Mouse (Mus musculus): ENCODE data around the gene Rock2.
"Not testable (repeated sequence)": the region's sequence is repeated elsewhere in the genome, so short reads cannot be mapped to it uniquely, and the experiment has no call there.

Gene Rock2

GRCm38 (mm10) chr12:17009466-17009865 lies 114.8 kb downstream of the Rock2 start:
- DNase-seq, result no peak

GRCm38 (mm10) chr12:17011100-17011870 lies 116.6 kb downstream of the Rock2 start, which contains the start of gene 2410004P03Rik:
2410004P03Rik (minus strand) TSS chr12:17011727.
- DNase-seq, result peak; percentile 90

- DNase-seq, result no peak
These were observed 117.6 kb downstream of the Rock2 start for GRCm38 (mm10) chr12:17012067-17012899.

GRCm38 (mm10) chr12:17015711-17016110 lies 121.0 kb downstream of the Rock2 start:
- DNase-seq, result peak; percentile 50

- peak; percentile 79 for DNase-seq
These were observed 123.8 kb downstream of the Rock2 start for GRCm38 (mm10) chr12:17018468-17018867.

- DNase-seq, result not testable (repeated sequence)
These were observed 126.4 kb downstream of the Rock2 start for GRCm38 (mm10) chr12:17021125-17021524.

GRCm38 (mm10) chr12:17022145-17022544 lies 127.5 kb downstream of the Rock2 start:
- no peak for DNase-seq

- no peak for DNase-seq
These were observed 129.9 kb downstream of the Rock2 start for GRCm38 (mm10) chr12:17024554-17025110.

GRCm38 (mm10) chr12:17032694-17033463 lies 138.2 kb downstream of the Rock2 start:
- DNase-seq, result peak; percentile 91

GRCm38 (mm10) chr12:17033464-17033841 lies 138.8 kb downstream of the Rock2 start:
- no peak for DNase-seq

GRCm38 (mm10) chr12:17034671-17035070 lies 140.0 kb downstream of the Rock2 start:
- no peak for DNase-seq

- peak; percentile 63 for DNase-seq
These were observed 140.4 kb downstream of the Rock2 start for GRCm38 (mm10) chr12:17035128-17035527.

GRCm38 (mm10) chr12:17036532-17036931 lies 141.8 kb downstream of the Rock2 start:
- DNase-seq, result no peak

- no peak for DNase-seq
These were observed 142.4 kb downstream of the Rock2 start for GRCm38 (mm10) chr12:17037053-17037610.

Data from kidney, postnatal 10 days (tissue).